Mouse (Mus musculus) embryonic fibroblast, embryonic 13.5 days (primary cell): ENCODE measurements around the gene Hoxc6.

Experiments
- CTCF ChIP-seq: IDR thresholded peaks from 2 replicates; pipeline ENCODE4 v1.5.1; 2011; ENCODE audit warnings: mild to moderate bottlenecking, control low read depth, low read length, moderate library complexity, borderline replicate concordance; ENCODE audit not compliant: insufficient read depth
- POLR2A ChIP-seq: IDR thresholded peaks from 2 replicates; pipeline ENCODE4 v1.6.1; 2011; ENCODE audit warnings: low read depth, mild to moderate bottlenecking, control low read depth, low read length, moderate library complexity

DNA sequence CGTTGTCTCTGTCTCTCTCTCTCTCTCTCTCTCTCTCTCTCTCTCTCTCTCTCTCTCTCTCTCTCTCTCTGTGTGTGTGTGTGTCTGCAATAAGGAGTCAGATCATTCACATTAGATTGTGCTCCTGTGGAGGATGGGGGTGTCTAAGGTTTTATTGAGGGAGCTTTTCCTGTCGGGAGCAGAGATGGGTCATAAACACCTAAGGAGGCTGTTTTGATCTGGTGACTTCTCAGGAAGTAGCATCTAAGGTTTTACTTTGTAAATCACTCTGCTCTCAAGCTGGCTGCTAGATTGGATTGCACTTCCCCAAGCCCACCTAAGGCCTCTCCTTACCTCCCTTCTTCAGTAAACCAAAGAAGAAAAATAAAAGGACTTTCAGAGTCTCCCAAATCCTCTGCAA, 26.1 kb downstream of the Hoxc6 start:
- TF ChIP-seq POLR2A = no peak
- no peak for TF ChIP-seq CTCF
